Mouse (Mus musculus): ENCODE data around the gene Arhgef12. TPM values are rescaled to one million over a fixed set of nuclear protein-coding genes. Genes with fewer than 3 reads are reported as not detected.

Gene Arhgef12
- polyA plus RNA-seq, 1 experiment, result 7.4 TPM

GRCm38 (mm10) chr9:42964366-42964765 lies 142.7 kb downstream of the Arhgef12 start:
- H3K27ac ChIP-seq (ENCODE audit: insufficient read depth, low read depth, low read length), result no peak overlapping the region
- H3K27me3 ChIP-seq (ENCODE audit: control insufficient read depth, insufficient read depth, low read length), result 0 out of 2 replicates have a peak, but pooled peaks cover 8% of the 10 kb centered on the region
- TF ChIP-seq CTCF (IDR thresholded peaks at IDR 0.05; ENCODE audit: extremely low read depth, insufficient read length, insufficient replicate concordance, low read depth, low read length) (no peak), POLR2A (IDR thresholded peaks at IDR 0.05; ENCODE audit: low read depth, low read length) (no peak)
- no peaks in the 10 kb centered on the region for H3K4me1 ChIP-seq (ENCODE audit: control insufficient read depth, insufficient read depth, insufficient read length, low read length)
- 91% methylated on average over 12 of the region's 12 CpGs for WGBS
- peaks cover 24% of the 10 kb centered on the region for H3K36me3 ChIP-seq (ENCODE audit: control insufficient read depth, insufficient read depth, low read length)
- no peak overlapping the region for H3K4me3 ChIP-seq (ENCODE audit: low read depth, low read length)

GRCm38 (mm10) chr9:42962506-42962905 lies 144.5 kb downstream of the Arhgef12 start:
- 77% methylated on average over 6 of the region's 6 CpGs for WGBS
- peaks cover 8% of the 10 kb centered on the region for H3K36me3 ChIP-seq (ENCODE audit: control insufficient read depth, insufficient read depth, low read length)

GRCm38 (mm10) chr9:42958401-42958800 lies 148.6 kb downstream of the Arhgef12 start:
- peaks cover 5% of the 10 kb centered on the region; the same call in 1 of the 2 replicates for H3K4me1 ChIP-seq (ENCODE audit: control insufficient read depth, insufficient read depth, insufficient read length, low read length)
- no peaks in the 10 kb centered on the region for H3K36me3 ChIP-seq (ENCODE audit: control insufficient read depth, insufficient read depth, low read length)
- peaks cover 14% of the 10 kb centered on the region for H3K27me3 ChIP-seq (ENCODE audit: control insufficient read depth, insufficient read depth, low read length)
- H3K4me3 ChIP-seq (ENCODE audit: low read depth, low read length), result no peak overlapping the region
- H3K27ac ChIP-seq (ENCODE audit: insufficient read depth, low read depth, low read length), result no peak overlapping the region
- 13% methylated on average over 7 of the region's 7 CpGs for WGBS
- no peak for TF ChIP-seq POLR2A (IDR thresholded peaks at IDR 0.05; ENCODE audit: low read depth, low read length)
- TF ChIP-seq CTCF (IDR thresholded peaks at IDR 0.05; ENCODE audit: extremely low read depth, insufficient read length, insufficient replicate concordance, low read depth, low read length), result no peak

More at GRCm38 (mm10) chr9:42962506-42962905, 144.5 kb downstream of the Arhgef12 start:
- TF ChIP-seq CTCF (IDR thresholded peaks at IDR 0.05; ENCODE audit: extremely low read depth, insufficient read length, insufficient replicate concordance, low read depth, low read length), result no peak
- TF ChIP-seq POLR2A (IDR thresholded peaks at IDR 0.05; ENCODE audit: low read depth, low read length), result no peak
- Histone ChIP-seq H3K27me3 (ENCODE audit: control insufficient read depth, insufficient read depth, low read length) (0 out of 2 replicates have a peak, but pooled peaks cover 8% of the 10 kb centered on the region), H3K27ac (ENCODE audit: insufficient read depth, low read depth, low read length) (no peak overlapping the region), H3K4me3 (ENCODE audit: low read depth, low read length) (no peak overlapping the region), H3K4me1 (ENCODE audit: control insufficient read depth, insufficient read depth, insufficient read length, low read length) (peaks cover 5% of the 10 kb centered on the region; the same call in 1 of the 2 replicates)

GRCm38 (mm10) chr9:42948381-42948780 lies 158.7 kb downstream of the Arhgef12 start:
- Histone ChIP-seq H3K4me3 (ENCODE audit: low read depth, low read length) (no peak overlapping the region), H3K27ac (ENCODE audit: insufficient read depth, low read depth, low read length) (no peak overlapping the region), H3K4me1 (ENCODE audit: control insufficient read depth, insufficient read depth, insufficient read length, low read length) (peaks cover 2% of the 10 kb centered on the region), H3K36me3 (ENCODE audit: control insufficient read depth, insufficient read depth, low read length) (no peaks in the 10 kb centered on the region), H3K27me3 (ENCODE audit: control insufficient read depth, insufficient read depth, low read length) (peaks cover 20% of the 10 kb centered on the region)
- TF ChIP-seq CTCF (IDR thresholded peaks at IDR 0.05; ENCODE audit: extremely low read depth, insufficient read length, insufficient replicate concordance, low read depth, low read length) (no peak), POLR2A (IDR thresholded peaks at IDR 0.05; ENCODE audit: low read depth, low read length) (no peak)
- 61% methylated on average over 1 of the region's 1 CpGs for WGBS

- no peak for TF ChIP-seq CTCF (IDR thresholded peaks at IDR 0.05; ENCODE audit: extremely low read depth, insufficient read length, insufficient replicate concordance, low read depth, low read length)
- no peak for TF ChIP-seq POLR2A (IDR thresholded peaks at IDR 0.05; ENCODE audit: low read depth, low read length)
- H3K27ac ChIP-seq (ENCODE audit: insufficient read depth, low read depth, low read length), result no peak overlapping the region
- H3K27me3 ChIP-seq (ENCODE audit: control insufficient read depth, insufficient read depth, low read length), result peaks cover 28% of the 10 kb centered on the region
- peaks cover 2% of the 10 kb centered on the region for H3K4me1 ChIP-seq (ENCODE audit: control insufficient read depth, insufficient read depth, insufficient read length, low read length)
- H3K36me3 ChIP-seq (ENCODE audit: control insufficient read depth, insufficient read depth, low read length), result no peaks in the 10 kb centered on the region
- 72% methylated on average over 7 of the region's 7 CpGs for WGBS
- H3K4me3 ChIP-seq (ENCODE audit: low read depth, low read length), result no peak overlapping the region
Measured at GRCm38 (mm10) chr9:42945174-42945573, 161.9 kb downstream of the Arhgef12 start.

GRCm38 (mm10) chr9:42944536-42945006 lies 162.5 kb downstream of the Arhgef12 start:
- no peak for TF ChIP-seq POLR2A (IDR thresholded peaks at IDR 0.05; ENCODE audit: low read depth, low read length)
- peak; percentile 57 for TF ChIP-seq CTCF (IDR thresholded peaks at IDR 0.05; ENCODE audit: extremely low read depth, insufficient read length, insufficient replicate concordance, low read depth, low read length)
- Histone ChIP-seq H3K4me3 (ENCODE audit: low read depth, low read length) (peak overlapping the region; percentile 63), H3K4me1 (ENCODE audit: control insufficient read depth, insufficient read depth, insufficient read length, low read length) (peaks cover 2% of the 10 kb centered on the region), H3K27me3 (ENCODE audit: control insufficient read depth, insufficient read depth, low read length) (peaks cover 28% of the 10 kb centered on the region), H3K27ac (ENCODE audit: insufficient read depth, low read depth, low read length) (no peak overlapping the region), H3K36me3 (ENCODE audit: control insufficient read depth, insufficient read depth, low read length) (no peaks in the 10 kb centered on the region)
- 1% methylated on average over 52 of the region's 52 CpGs for WGBS

GRCm38 (mm10) chr9:42943781-42944535 lies 163.1 kb downstream of the Arhgef12 start, which contains the start of gene Grik4:
Grik4 (minus strand) TSS chr9:42944493.
- H3K4me3 ChIP-seq (ENCODE audit: low read depth, low read length), result peak within 1 kb of the TSS; percentile 63
- H3K27ac ChIP-seq (ENCODE audit: insufficient read depth, low read depth, low read length), result no peak within 1 kb of the TSS
- WGBS, result 2% methylated on average over 68 of the region's 68 CpGs
- no peaks in the 10 kb centered on the region for H3K36me3 ChIP-seq (ENCODE audit: control insufficient read depth, insufficient read depth, low read length)
- peaks cover 2% of the 10 kb centered on the region for H3K4me1 ChIP-seq (ENCODE audit: control insufficient read depth, insufficient read depth, insufficient read length, low read length)
- peaks cover 28% of the 10 kb centered on the region for H3K27me3 ChIP-seq (ENCODE audit: control insufficient read depth, insufficient read depth, low read length)
- TF ChIP-seq POLR2A (IDR thresholded peaks at IDR 0.05; ENCODE audit: low read depth, low read length) (no peak), CTCF (IDR thresholded peaks at IDR 0.05; ENCODE audit: extremely low read depth, insufficient read length, insufficient replicate concordance, low read depth, low read length) (no peak)
